Mouse (Mus musculus) embryonic fibroblast, embryonic 13.5 days (primary cell): ENCODE measurements around the gene Alg14.

ENCODE experiments used
- CTCF ChIP-seq: IDR thresholded peaks from 2 replicates; pipeline ENCODE4 v1.5.1; 2011; ENCODE audit warnings: mild to moderate bottlenecking, control low read depth, low read length, moderate library complexity, borderline replicate concordance; ENCODE audit not compliant: insufficient read depth
- POLR2A ChIP-seq: IDR thresholded peaks from 2 replicates; pipeline ENCODE4 v1.6.1; 2011; ENCODE audit warnings: low read depth, mild to moderate bottlenecking, control low read depth, low read length, moderate library complexity

DNA sequence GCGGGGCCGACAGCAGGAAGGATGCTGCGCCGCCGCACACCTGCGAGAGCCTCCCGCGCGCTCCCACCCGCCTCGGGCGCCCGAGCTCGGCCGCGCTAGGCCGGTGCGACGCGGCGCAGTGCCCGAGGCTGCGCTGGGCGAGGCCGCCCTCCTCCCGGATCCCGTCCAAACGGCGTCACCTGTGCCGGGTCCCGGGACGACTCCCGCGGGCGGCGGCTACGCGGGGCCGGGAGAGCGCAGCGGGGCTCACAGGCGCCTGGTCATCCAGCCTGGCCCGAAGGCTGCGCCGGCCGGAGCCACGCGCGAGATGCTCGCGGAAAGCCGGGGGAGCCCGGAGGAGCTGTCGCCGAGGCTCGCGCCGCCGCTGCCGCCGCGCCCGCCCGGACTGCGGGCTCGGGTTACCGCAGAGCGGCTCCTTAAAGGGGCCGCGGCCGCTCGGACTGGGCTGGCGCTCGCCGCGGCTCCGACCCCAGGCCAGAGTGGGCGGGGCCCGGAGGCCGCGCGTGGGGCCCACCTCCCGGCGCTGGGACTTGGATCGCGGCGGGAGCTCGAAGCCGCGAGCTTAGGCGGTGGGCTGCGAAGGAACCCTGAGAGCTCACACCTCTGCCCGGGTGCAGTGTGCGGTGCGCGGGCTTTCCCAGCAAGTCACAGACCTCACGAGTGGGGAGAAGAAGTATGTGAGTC lies 28.9 kb upstream of the Alg14 start:
- TF ChIP-seq POLR2A (no peak), CTCF (no peak)
